Mouse (Mus musculus) lung, embryonic 15.5 days (tissue): ENCODE measurements around the gene Thy1. TPM values are rescaled to one million over a fixed set of nuclear protein-coding genes. Genes with fewer than 3 reads are reported as not detected.

Experiments used
- ATAC-seq: fragments of 200-750 bp; cut with Nextera tagmentation; 2 replicates; pipeline ENCODE4 v1.8.0; 2017; ENCODE audit warnings: moderate number of reproducible peaks, borderline replicate concordance; ENCODE audit not compliant: low FRiP score, low TSS enrichment; ENCODE audit errors: extremely low read depth
- H3K27ac ChIP-seq: fragments of 300-500 bp; sonication (generic); 2 replicates; pipeline ENCODE4 v1.5.1; 2015; ENCODE audit warnings: moderate library complexity, mild to moderate bottlenecking, inconsistent platforms
- H3K27me3 ChIP-seq: fragments of 300-500 bp; sonication (generic); 2 replicates; pipeline ENCODE4 v1.6.1; 2015; ENCODE audit warnings: inconsistent platforms
- H3K36me3 ChIP-seq: fragments of 300-500 bp; sonication (generic); 2 replicates; pipeline ENCODE4 v1.6.1; 2015; ENCODE audit warnings: inconsistent platforms
- H3K4me1 ChIP-seq: fragments of 300-500 bp; sonication (generic); 2 replicates; pipeline ENCODE4 v1.6.1; 2015; ENCODE audit warnings: inconsistent platforms
- H3K4me2 ChIP-seq: fragments of 300-500 bp; sonication (generic); 2 replicates; pipeline ENCODE4 v1.6.1; 2015; ENCODE audit warnings: inconsistent platforms, mild to moderate bottlenecking, moderate library complexity
- H3K4me3 ChIP-seq: fragments of 300-500 bp; sonication (generic); 2 replicates; pipeline ENCODE4 v1.5.1; 2015; ENCODE audit warnings: mild to moderate bottlenecking, inconsistent platforms
- H3K9ac ChIP-seq: fragments of 300-500 bp; sonication (generic); 2 replicates; pipeline ENCODE4 v1.6.1; 2015; ENCODE audit warnings: inconsistent platforms
- H3K9me3 ChIP-seq: fragments of 300-500 bp; sonication (generic); 2 replicates; pipeline ENCODE4 v1.6.1; 2016; ENCODE audit warnings: inconsistent platforms
- WGBS: fragments of 180-500 bp; shearing (Covaris S2); methylation state at CpG from one replicate; pipeline ENCODE4 v1.1.7; 2015; 5-methylcytosine and 5-hydroxymethylcytosine counted together
- polyA plus RNA-seq: library from polyadenylated mRNA; unstranded; fragments of >200 nt; fragmentation: Nextera tagmentation; extraction: Ambion mirVana; gene quantifications from 2 replicates; pipeline ENCODE4 v1.2.1, GENCODE M21; 2015

Gene Thy1
- polyA plus RNA-seq, 1 experiment from 2014 or later: 4.1 TPM

DNA sequence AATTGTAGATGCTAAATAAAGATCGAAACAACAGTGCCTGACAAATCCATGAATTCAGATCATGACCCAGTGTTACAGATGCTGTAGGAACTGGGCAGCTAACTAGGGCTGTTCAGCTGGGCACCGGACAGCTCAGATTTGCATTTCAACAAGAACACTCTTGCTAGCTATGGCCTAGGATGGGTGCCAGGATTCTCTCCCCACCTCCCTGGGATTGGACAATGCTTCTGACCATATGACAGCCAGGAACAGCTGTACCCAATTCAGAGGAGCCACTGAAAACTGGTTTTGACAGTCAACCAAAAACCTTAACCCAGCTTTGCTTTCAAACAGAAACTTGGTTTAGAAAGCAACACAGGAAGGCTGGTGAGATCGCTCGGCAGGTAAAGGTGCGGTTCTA is 26.9 kb upstream of the Thy1 start:
- Histone ChIP-seq H3K27ac (no peak overlapping the region), H3K9ac (no peak overlapping the region), H3K9me3 (no peaks in the 10 kb centered on the region), H3K27me3 (no peaks in the 10 kb centered on the region), H3K4me3 (no peak overlapping the region), H3K36me3 (no peaks in the 10 kb centered on the region), H3K4me2 (no peak overlapping the region), H3K4me1 (no peaks in the 10 kb centered on the region)
- 69% methylated on average over 5 of the region's 5 CpGs for WGBS
- no peak for ATAC-seq

DNA sequence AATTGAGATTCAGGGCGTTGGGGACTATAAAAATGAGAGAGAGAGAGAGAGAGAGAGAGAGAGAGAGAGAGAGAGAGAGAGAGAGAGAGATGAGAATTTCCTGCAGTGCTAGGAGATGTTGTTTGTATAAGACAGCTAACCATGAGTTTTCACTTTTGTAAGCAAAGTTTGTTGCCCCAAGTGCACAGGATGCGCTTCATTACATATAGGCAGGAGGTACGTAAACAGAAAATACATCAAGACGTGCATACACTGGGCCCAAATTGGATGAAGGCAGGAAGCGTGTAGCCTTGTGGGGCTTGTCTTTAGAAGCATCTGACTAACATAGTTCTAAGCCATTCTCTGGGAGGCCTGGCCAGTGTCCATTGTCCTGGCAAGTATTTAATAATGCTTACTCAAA is 25.3 kb upstream of the Thy1 start:
- ATAC-seq: no peak
- no peaks in the 10 kb centered on the region for H3K36me3 ChIP-seq
- H3K4me1 ChIP-seq: no peaks in the 10 kb centered on the region
- no peaks in the 10 kb centered on the region for H3K27me3 ChIP-seq
- no peaks in the 10 kb centered on the region for H3K9me3 ChIP-seq
- WGBS: 59% methylated on average over 5 of the region's 5 CpGs
- no peak overlapping the region for H3K4me3 ChIP-seq
- no peak overlapping the region for H3K9ac ChIP-seq
- no peak overlapping the region for H3K27ac ChIP-seq
- H3K4me2 ChIP-seq: no peak overlapping the region

- no peaks in the 10 kb centered on the region for H3K27me3 ChIP-seq
- no peaks in the 10 kb centered on the region for H3K36me3 ChIP-seq
Observed at GRCm38 (mm10) chr9:44020001-44020400, 23.2 kb upstream of the Thy1 start.

GRCm38 (mm10) chr9:44022100-44022847 is 20.9 kb upstream of the Thy1 start:
- no peak for ATAC-seq
- no peaks in the 10 kb centered on the region for H3K36me3 ChIP-seq
- 60% methylated on average over 8 of the region's 8 CpGs for WGBS

More at GRCm38 (mm10) chr9:44020001-44020400, 23.2 kb upstream of the Thy1 start:
- H3K9me3 ChIP-seq: no peaks in the 10 kb centered on the region
- H3K9ac ChIP-seq: no peak overlapping the region
- ATAC-seq: no peak
- no peaks in the 10 kb centered on the region for H3K4me1 ChIP-seq
- WGBS: 71% methylated on average over 7 of the region's 7 CpGs
- no peak overlapping the region for H3K4me3 ChIP-seq
- H3K4me2 ChIP-seq: no peak overlapping the region
- no peak overlapping the region for H3K27ac ChIP-seq

DNA sequence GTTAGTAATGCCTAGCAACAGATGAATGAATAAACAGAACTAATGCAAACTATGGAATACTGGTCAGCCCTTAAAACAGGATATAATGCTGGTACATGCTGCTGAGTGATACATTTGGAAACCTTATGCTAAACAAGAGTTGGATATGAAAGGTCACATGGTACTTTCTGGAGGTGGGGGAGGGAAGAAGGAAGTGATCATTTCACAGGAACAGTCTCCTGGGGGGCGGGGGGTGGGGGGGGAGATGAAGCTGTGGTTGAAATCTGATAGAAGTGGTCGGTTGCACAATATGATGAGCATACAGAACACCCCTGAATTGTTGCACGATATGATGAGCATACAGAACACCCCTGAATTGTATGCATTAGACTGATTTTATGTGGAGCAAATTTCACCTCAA is 19.1 kb upstream of the Thy1 start:
- H3K9me3 ChIP-seq: no peaks in the 10 kb centered on the region
- H3K36me3 ChIP-seq: no peaks in the 10 kb centered on the region
- H3K4me1 ChIP-seq: no peaks in the 10 kb centered on the region
- no peak for ATAC-seq
- no peaks in the 10 kb centered on the region for H3K27me3 ChIP-seq
- H3K27ac ChIP-seq: no peak overlapping the region
- H3K9ac ChIP-seq: no peak overlapping the region
- no peak overlapping the region for H3K4me3 ChIP-seq
- no peak overlapping the region for H3K4me2 ChIP-seq
- 57% methylated on average over 3 of the region's 3 CpGs for WGBS

More at GRCm38 (mm10) chr9:44022100-44022847, 20.9 kb upstream of the Thy1 start:
- H3K4me2 ChIP-seq: no peak overlapping the region
- H3K4me3 ChIP-seq: no peak overlapping the region
- no peaks in the 10 kb centered on the region for H3K9me3 ChIP-seq
- H3K4me1 ChIP-seq: no peaks in the 10 kb centered on the region
- no peak overlapping the region for H3K9ac ChIP-seq
- no peaks in the 10 kb centered on the region for H3K27me3 ChIP-seq
- H3K27ac ChIP-seq: no peak overlapping the region

DNA sequence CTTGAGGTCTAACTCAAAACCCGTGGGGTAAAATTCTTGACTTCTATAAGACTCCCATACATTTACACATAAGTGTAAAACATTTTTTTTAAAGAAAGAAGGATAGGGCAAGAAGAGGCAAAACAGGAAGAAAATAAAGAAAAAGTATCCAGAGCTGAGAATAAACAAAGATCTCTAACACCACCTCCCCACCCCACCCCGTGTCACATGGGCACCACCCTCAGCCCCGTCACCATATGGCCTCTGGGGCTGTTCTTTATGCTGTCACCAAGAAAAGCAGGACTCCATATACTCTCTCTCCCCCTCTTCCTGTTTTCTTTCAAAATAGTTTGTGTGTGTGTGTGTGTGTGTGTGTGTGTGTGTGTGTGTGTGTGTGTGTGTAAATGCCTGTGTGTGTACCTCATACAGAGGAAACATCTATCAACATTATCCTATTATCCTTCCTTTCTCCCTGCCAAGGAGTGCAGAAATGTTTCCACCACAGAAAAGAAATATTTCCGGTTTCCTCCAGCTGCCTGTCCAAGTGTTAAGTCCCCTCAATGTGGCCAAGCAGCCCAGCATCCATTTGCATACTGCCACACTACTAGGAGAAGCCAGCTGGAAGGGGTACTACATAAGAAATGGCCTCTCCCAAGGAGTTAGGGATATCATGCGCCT is 13.5 kb upstream of the Thy1 start:
- no peak overlapping the region for H3K27ac ChIP-seq
- no peak overlapping the region for H3K9ac ChIP-seq
- WGBS: 43% methylated on average over 5 of the region's 5 CpGs
- no peaks in the 10 kb centered on the region for H3K9me3 ChIP-seq
- H3K4me3 ChIP-seq: no peak overlapping the region
- H3K27me3 ChIP-seq: no peaks in the 10 kb centered on the region
- no peaks in the 10 kb centered on the region for H3K4me1 ChIP-seq
- no peaks in the 10 kb centered on the region for H3K36me3 ChIP-seq
- no peak overlapping the region for H3K4me2 ChIP-seq
- ATAC-seq: no peak

DNA sequence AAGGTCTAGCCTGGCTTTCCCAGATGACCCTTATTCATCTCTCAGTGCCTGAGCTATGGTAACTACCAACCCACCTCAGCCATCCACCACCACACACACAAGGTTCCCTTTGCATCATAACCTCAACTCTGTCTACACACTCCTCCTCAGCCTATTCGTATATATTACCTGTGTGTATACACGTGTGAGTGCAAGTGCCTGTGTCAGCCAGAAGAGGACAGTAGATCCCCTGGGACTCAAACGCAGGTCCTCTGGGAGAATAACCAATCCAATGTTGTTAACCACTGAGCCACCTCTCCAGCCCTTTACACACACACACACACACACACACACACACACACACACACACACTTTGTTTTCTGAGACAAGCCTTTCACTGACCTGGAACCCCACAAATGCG is 12.5 kb upstream of the Thy1 start:
- Histone ChIP-seq H3K4me2 (no peak overlapping the region), H3K27me3 (no peaks in the 10 kb centered on the region), H3K27ac (no peak overlapping the region), H3K4me3 (no peak overlapping the region), H3K4me1 (no peaks in the 10 kb centered on the region), H3K9ac (no peak overlapping the region), H3K9me3 (no peaks in the 10 kb centered on the region), H3K36me3 (no peaks in the 10 kb centered on the region)
- ATAC-seq: no peak
- 82% methylated on average over 4 of the region's 4 CpGs for WGBS

DNA sequence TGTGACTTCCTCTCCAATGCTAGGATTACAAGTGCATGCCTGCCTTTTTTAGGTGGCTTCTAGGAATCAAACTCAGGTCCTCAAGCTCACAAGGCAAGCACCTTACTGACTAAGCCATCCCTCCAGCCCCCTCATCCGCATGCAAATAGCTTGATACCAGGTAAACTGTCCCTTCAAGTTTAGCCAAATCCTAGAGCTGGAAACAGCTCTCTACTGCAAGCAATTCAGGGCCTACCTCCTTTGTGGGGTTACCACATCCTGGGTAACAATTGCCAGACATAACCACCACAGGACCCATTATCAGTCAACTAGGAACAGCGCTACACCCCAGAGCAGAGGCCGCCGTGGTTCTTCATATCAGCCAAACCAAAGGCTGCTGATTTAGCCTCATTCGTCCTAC is 12.1 kb upstream of the Thy1 start:
- Histone ChIP-seq H3K9ac (no peak overlapping the region), H3K4me3 (no peak overlapping the region), H3K36me3 (no peaks in the 10 kb centered on the region), H3K4me2 (no peak overlapping the region), H3K27me3 (no peaks in the 10 kb centered on the region), H3K4me1 (no peaks in the 10 kb centered on the region), H3K27ac (no peak overlapping the region), H3K9me3 (no peaks in the 10 kb centered on the region)
- no peak for ATAC-seq
- WGBS: 74% methylated on average over 5 of the region's 5 CpGs

DNA sequence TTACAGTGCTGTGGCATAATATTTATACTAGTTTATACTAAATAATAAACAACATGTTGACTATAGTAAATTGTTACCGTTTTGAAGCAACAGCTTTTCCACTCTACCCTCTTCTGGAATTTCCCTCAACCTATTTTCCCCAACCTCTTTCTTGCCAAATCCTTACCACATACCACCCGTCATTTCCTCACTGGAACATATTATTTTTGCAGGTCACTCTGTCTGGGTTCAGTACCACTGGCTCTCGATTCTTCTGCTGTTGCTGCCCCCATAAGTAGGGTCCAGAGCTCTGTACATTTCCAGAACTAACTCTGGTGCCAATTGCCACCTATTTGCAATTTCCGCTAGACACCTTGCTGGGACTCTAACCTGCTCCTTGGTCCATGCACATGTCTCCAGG is 11.2 kb upstream of the Thy1 start:
- Histone ChIP-seq H3K27me3 (no peaks in the 10 kb centered on the region), H3K9ac (no peak overlapping the region), H3K36me3 (no peaks in the 10 kb centered on the region), H3K4me1 (no peaks in the 10 kb centered on the region), H3K9me3 (no peaks in the 10 kb centered on the region), H3K4me2 (no peak overlapping the region), H3K27ac (no peak overlapping the region), H3K4me3 (no peak overlapping the region)
- 59% methylated on average over 4 of the region's 4 CpGs for WGBS
- no peak for ATAC-seq

- Histone ChIP-seq H3K36me3 (no peaks in the 10 kb centered on the region), H3K9ac (no peak overlapping the region), H3K27ac (no peak overlapping the region), H3K4me2 (no peak overlapping the region), H3K27me3 (no peaks in the 10 kb centered on the region), H3K4me3 (no peak overlapping the region), H3K4me1 (no peaks in the 10 kb centered on the region), H3K9me3 (no peaks in the 10 kb centered on the region)
- 84% methylated on average over 5 of the region's 5 CpGs for WGBS
- no peak for ATAC-seq
Observed at GRCm38 (mm10) chr9:44033317-44033716, 9.9 kb upstream of the Thy1 start.

GRCm38 (mm10) chr9:44033957-44034727 is 9.0 kb upstream of the Thy1 start:
- H3K4me3 ChIP-seq: no peak overlapping the region
- H3K27me3 ChIP-seq: no peaks in the 10 kb centered on the region
- H3K9ac ChIP-seq: no peak overlapping the region
- H3K9me3 ChIP-seq: no peaks in the 10 kb centered on the region
- WGBS: 58% methylated on average over 13 of the region's 13 CpGs
- H3K4me1 ChIP-seq: no peaks in the 10 kb centered on the region
- no peak for ATAC-seq
- no peak overlapping the region for H3K4me2 ChIP-seq
- H3K27ac ChIP-seq: no peak overlapping the region
- H3K36me3 ChIP-seq: no peaks in the 10 kb centered on the region

- Histone ChIP-seq H3K27ac (no peak overlapping the region), H3K9me3 (no peaks in the 10 kb centered on the region), H3K4me3 (no peak overlapping the region), H3K4me1 (no peaks in the 10 kb centered on the region), H3K27me3 (peaks cover 10% of the 10 kb centered on the region; the same call in 1 of the 2 replicates), H3K36me3 (no peaks in the 10 kb centered on the region), H3K4me2 (no peak overlapping the region), H3K9ac (no peak overlapping the region)
- 86% methylated on average over 5 of the region's 5 CpGs for WGBS
- ATAC-seq: no peak
Observed at GRCm38 (mm10) chr9:44037106-44037505, 6.1 kb upstream of the Thy1 start.
